Mouse (Mus musculus): ENCODE measurements at regions not wholly inside any gene's neighbourhood (a gene's known extent, or its start where the extent isn't known, plus 50 kb on each side); places are given as distances from the start of the nearest gene placed in this dataset.

DNA sequence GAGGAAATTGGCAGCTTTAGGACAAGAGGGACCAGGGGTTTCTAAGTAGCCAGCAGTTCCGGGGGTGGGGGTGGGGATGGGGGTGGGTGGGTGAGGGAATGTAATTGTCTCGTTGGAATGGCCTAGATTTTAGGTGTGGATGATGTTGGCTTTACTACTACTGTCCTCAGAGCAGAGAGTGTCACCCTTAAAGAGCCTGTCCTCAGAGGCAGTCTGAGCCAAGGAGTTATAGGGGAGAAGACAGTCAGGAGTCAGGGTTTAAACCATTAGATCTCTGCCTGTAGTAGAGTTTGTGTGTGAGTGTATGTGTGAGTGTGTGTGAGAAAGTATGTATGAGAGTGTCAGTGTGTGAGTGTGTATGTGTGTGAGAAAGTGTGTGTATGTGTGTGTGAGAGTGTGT is 179.6 kb upstream of the 4931429L15Rik start:
- Histone ChIP-seq H3K9ac (no peak overlapping the region), H3K27me3 (peaks cover 6% of the 10 kb centered on the region; the same call in 1 of the 2 replicates), H3K36me3 (replicated peaks) (no peaks in the 10 kb centered on the region), H3K4me2 (no peak overlapping the region), H3K4me1 (peaks cover 22% of the 10 kb centered on the region), H3K4me3 (replicated peaks) (no peak overlapping the region), H3K27ac (no peak overlapping the region), H3K9me3 (no peaks in the 10 kb centered on the region)
- ATAC-seq (ENCODE audit: low FRiP score) = no peak
- 19% methylated on average over 2 of the region's 2 CpGs for WGBS

DNA sequence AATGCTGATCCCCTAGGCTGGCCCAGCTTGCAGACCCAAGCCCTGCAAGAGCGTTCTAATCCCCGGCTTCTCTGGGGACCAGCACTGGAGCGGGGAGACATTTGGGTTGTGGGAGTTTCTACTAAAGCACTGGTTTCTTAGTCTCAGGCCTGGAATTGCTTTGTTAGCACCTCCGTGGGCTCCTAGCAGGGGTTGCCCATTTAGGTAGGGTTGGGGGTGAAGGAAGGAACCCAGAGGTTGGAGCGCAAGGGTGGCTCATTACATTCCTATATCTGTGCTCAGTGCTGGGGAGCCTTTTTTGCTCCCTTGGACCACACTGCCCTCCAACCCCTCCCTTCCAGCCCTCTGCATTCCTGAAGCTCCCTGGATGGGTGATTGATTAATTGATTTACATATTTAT is 179.1 kb upstream of the 4931429L15Rik start:
- H3K27ac ChIP-seq = no peak overlapping the region
- no peak for ATAC-seq (ENCODE audit: low FRiP score)
- no peaks in the 10 kb centered on the region for H3K36me3 ChIP-seq (replicated peaks)
- H3K9me3 ChIP-seq = no peaks in the 10 kb centered on the region
- peaks cover 6% of the 10 kb centered on the region; the same call in 1 of the 2 replicates for H3K27me3 ChIP-seq
- 50% methylated on average over 5 of the region's 5 CpGs for WGBS
- H3K4me3 ChIP-seq (replicated peaks) = no peak overlapping the region
- no peak overlapping the region for H3K4me2 ChIP-seq
- peaks cover 18% of the 10 kb centered on the region for H3K4me1 ChIP-seq
- H3K9ac ChIP-seq = no peak overlapping the region

DNA sequence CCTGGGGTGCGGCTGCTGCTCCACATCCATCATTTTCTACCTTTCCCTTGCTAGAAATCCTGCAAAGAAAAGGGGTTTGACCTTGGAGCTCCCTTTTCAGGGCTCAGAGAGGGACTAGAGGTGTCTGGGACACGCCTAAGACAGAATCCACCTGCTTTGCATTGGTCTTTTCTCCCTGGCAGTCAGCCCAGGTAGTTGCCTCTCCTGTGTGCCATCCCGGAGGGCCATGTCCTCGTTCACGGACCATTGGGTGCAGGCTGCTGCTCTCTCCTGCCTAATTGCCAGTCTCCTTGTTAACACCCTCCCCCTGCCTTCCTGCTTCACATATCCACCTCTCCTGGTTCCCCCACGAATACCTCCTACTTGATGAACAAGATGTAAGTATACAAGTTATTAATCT is 175.5 kb upstream of the 4931429L15Rik start:
- Histone ChIP-seq H3K4me3 (replicated peaks) (no peak overlapping the region), H3K4me1 (peaks cover 8% of the 10 kb centered on the region), H3K27ac (no peak overlapping the region), H3K36me3 (replicated peaks) (no peaks in the 10 kb centered on the region), H3K27me3 (peaks cover 6% of the 10 kb centered on the region; the same call in 1 of the 2 replicates), H3K9me3 (no peaks in the 10 kb centered on the region), H3K9ac (no peak overlapping the region), H3K4me2 (no peak overlapping the region)
- ATAC-seq (ENCODE audit: low FRiP score) = no peak
- WGBS = 84% methylated on average over 6 of the region's 6 CpGs

DNA sequence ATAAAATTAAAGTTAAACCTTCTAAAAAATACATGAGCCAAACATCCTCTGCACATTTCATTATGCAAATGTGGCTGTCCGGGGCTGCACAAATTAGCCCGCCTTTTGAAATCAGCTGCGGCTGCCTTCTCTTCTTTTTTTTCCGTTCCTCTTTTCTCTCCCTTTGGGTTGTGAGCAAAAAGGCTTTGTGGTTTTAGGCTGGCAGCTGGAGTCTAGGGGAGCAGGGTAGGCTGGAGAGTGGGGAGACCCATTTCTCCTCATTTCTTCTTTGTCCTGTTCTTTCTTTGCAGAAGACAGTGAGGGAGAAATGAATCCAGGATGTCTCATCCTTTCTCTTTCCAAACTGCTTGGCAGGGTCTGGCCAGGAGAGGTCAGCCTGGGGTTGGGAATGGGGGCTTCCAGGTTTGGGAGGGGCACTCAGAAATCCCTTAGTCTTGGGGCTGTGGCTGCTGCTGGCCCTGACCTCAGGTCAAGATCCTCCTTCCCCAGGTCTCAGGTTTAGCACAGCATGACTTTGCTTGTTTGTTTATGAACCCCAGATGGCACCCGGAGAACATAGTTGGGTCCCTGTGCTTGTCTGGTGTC is 163.2 kb upstream of the 4931429L15Rik start:
- Histone ChIP-seq H3K9ac (no peak overlapping the region), H3K27ac (peak overlapping the region; percentile 80), H3K36me3 (replicated peaks) (no peaks in the 10 kb centered on the region), H3K4me1 (peaks cover 37% of the 10 kb centered on the region), H3K4me2 (peak overlapping the region; percentile 34), H3K9me3 (no peaks in the 10 kb centered on the region), H3K27me3 (peaks cover 19% of the 10 kb centered on the region; the same call in 1 of the 2 replicates), H3K4me3 (replicated peaks) (no peak overlapping the region)
- peak; percentile 53 for ATAC-seq (ENCODE audit: low FRiP score)
- WGBS = 22% methylated on average over 5 of the region's 5 CpGs

DNA sequence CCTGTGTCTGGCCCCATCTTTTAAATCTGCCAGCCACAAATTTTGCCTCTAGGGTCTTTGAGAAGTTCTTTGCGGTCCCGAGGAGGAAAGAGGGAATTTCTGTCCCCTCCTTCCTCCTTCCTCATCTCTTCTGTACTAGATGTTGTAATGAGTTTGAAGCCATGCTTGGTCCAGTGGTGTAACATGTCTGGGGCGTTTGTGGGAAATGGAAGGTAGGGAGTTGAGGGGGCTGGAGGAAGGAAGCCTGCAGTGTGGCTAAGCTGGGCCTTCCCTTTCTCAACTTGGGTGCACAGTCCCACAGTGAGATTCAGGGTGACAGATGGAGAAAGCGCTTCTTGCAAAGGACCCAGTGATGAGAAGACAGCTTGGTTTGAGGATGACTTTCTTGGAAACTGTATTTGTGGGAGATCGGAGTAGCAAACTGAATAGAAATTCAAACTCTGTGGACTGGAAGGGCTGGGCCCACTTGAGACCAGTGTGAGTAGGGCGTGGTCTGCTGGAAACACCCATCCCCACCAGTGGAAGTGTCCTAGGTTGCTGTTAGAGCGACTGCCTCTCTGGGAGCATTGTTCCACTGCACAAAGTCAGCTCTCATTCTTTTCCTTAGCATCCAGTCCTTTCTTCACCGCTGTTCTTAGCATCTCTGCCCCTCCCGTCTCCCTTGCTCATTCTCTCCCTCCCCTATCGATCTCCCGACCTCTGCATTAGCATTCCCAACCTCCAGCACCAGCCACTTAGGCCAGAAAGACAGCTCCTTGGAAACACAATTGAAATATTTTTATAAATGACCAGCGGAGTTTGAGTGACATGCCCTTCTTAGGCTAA is 162.5 kb upstream of the 4931429L15Rik start:
- peak overlapping the region; percentile 34 for H3K4me2 ChIP-seq
- peak; percentile 50; the same call in 1 of the 2 replicates for ATAC-seq (ENCODE audit: low FRiP score)
- no peaks in the 10 kb centered on the region for H3K9me3 ChIP-seq
- no peak overlapping the region for H3K4me3 ChIP-seq (replicated peaks)
- H3K9ac ChIP-seq = no peak overlapping the region
- H3K36me3 ChIP-seq (replicated peaks) = no peaks in the 10 kb centered on the region
- H3K4me1 ChIP-seq = peaks cover 37% of the 10 kb centered on the region
- WGBS = 42% methylated on average over 12 of the region's 12 CpGs
- H3K27me3 ChIP-seq = peaks cover 26% of the 10 kb centered on the region; the same call in 1 of the 2 replicates
- peak overlapping the region; percentile 80 for H3K27ac ChIP-seq

DNA sequence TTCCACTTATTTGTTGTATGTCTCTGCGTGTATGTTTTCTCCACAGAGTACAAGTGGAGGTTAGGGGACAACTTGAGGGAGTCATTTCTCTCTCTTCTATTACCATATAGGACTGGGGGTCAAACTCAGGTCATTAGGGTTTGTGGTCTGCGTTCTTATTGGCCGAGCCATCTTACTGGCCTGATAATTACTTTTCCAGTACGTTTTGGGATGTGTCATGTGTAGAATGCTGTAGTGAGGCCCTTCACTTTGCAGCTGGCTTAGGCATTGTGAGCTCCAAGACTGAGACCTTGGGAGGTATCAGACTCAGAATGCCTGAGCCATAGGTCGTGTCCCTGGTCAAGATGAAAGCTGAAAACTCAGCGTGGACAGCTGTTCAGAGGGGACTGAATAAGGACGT is 161.7 kb upstream of the 4931429L15Rik start:
- WGBS = 48% methylated on average over 7 of the region's 7 CpGs
- no peak overlapping the region for H3K27ac ChIP-seq
- ATAC-seq (ENCODE audit: low FRiP score) = no peak
- peaks cover 38% of the 10 kb centered on the region for H3K4me1 ChIP-seq
- no peak overlapping the region for H3K9ac ChIP-seq
- H3K9me3 ChIP-seq = no peaks in the 10 kb centered on the region
- peaks cover 26% of the 10 kb centered on the region; the same call in 1 of the 2 replicates for H3K27me3 ChIP-seq
- H3K36me3 ChIP-seq (replicated peaks) = no peaks in the 10 kb centered on the region
- H3K4me2 ChIP-seq = no peak overlapping the region
- H3K4me3 ChIP-seq (replicated peaks) = no peak overlapping the region

DNA sequence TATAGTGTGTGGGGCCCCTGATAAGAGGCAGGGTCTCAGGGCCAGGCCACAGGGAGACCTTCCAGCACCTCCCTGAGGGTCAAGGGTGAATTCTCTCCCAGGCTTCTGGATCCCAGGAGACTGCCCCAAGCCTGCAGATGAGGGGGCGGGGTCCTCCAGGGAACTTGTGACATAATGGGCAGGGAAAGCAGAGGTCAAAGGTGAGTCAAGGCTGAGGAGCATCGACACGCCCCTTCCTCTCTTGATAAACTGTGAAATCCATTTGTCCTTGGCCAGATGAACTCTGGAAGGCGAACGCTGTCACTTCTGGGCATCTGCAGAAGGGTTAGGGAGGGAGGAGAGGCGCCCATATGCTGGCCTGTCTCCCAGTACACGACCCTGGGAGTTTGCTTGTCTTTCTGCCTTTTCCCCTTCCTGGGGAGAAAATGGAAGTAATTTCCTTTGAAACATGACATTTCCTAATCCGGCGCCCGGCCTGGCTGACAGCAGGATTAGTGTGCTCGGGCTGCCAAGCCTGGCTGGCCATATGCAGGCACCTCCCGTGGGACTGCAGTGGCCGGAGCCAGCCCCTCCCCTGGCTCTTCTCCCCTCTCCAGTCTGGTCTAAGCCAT is 160.4 kb upstream of the 4931429L15Rik start:
- H3K9ac ChIP-seq = no peak overlapping the region
- 14% methylated on average over 13 of the region's 13 CpGs for WGBS
- no peaks in the 10 kb centered on the region for H3K9me3 ChIP-seq
- peaks cover 31% of the 10 kb centered on the region for H3K27me3 ChIP-seq
- peak overlapping the region; percentile 42; the same call in 1 of the 2 replicates for H3K27ac ChIP-seq
- H3K4me2 ChIP-seq = no peak overlapping the region
- ATAC-seq (ENCODE audit: low FRiP score) = no peak
- no peak overlapping the region for H3K4me3 ChIP-seq (replicated peaks)
- no peaks in the 10 kb centered on the region for H3K36me3 ChIP-seq (replicated peaks)
- peaks cover 41% of the 10 kb centered on the region for H3K4me1 ChIP-seq

DNA sequence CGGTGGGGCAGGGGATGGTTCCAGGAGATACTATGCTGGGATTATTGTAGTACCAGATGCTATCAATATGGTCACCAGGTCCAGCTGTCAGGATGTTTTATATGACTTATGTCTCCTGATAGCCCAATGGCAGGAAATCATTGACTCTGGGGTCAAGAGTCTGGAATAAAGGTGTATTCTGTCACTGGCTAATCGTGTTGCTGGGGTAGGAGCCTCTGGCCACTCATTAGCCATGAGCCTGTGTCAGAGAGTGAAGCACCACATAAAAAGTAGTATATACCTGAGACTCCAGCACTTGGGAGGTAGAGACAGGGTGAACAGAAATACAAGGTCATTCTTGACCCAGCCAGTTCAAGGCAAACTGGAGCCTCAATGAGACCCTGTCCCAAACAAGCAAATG is 158.8 kb upstream of the 4931429L15Rik start:
- 75% methylated on average over 2 of the region's 2 CpGs for WGBS
- Histone ChIP-seq H3K9me3 (no peaks in the 10 kb centered on the region), H3K36me3 (replicated peaks) (no peaks in the 10 kb centered on the region), H3K4me3 (replicated peaks) (no peak overlapping the region), H3K9ac (no peak overlapping the region), H3K4me1 (peaks cover 40% of the 10 kb centered on the region), H3K27ac (no peak overlapping the region), H3K27me3 (peaks cover 31% of the 10 kb centered on the region), H3K4me2 (no peak overlapping the region)
- no peak for ATAC-seq (ENCODE audit: low FRiP score)

DNA sequence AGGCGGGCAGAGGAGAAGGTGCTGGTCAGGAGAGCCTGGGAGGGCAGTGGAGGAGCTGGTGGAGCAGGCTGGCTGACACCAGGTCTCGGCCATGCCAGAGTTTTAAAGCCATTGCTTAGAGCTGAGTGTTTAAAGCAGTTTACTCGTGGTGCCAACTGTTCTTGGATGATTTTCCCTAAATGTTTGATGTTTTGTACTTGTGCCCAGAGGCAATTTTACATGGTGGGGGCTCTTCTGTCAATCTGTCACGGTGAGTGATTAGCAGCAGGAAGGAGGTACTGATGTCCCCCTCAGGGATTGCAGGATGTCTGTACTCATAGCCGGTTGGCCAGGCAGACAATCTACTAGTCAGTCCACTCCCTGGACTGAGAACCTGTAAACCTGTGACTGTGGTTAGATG is 156.7 kb upstream of the 4931429L15Rik start:
- Histone ChIP-seq H3K27ac (no peak overlapping the region), H3K9ac (no peak overlapping the region), H3K4me1 (peaks cover 20% of the 10 kb centered on the region), H3K4me2 (no peak overlapping the region), H3K36me3 (replicated peaks) (no peaks in the 10 kb centered on the region), H3K27me3 (peaks cover 48% of the 10 kb centered on the region), H3K9me3 (no peaks in the 10 kb centered on the region), H3K4me3 (replicated peaks) (no peak overlapping the region)
- ATAC-seq (ENCODE audit: low FRiP score) = no peak
- 69% methylated on average over 5 of the region's 5 CpGs for WGBS

DNA sequence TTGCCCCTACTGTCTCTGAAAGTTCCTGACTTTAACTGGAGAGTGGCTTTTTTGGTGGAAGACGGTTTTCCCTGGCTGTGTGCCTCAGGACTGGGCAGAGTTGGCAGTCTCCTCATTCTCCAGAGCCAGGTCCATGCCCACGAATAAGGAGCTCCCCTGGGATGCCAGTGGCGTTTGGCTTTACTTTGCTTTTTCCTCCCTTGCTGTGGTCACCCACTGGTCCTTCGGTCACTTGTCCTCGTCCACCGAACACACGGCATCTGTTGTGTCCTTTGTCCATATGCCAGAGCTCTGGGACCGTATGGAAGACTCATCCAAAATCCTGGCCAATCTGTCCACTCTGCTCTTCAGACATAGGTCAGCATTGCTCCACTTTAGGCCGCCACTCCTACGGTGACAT is 153.9 kb upstream of the 4931429L15Rik start:
- H3K27me3 ChIP-seq = peaks cover 63% of the 10 kb centered on the region
- no peaks in the 10 kb centered on the region for H3K9me3 ChIP-seq
- H3K4me3 ChIP-seq (replicated peaks) = no peak overlapping the region
- H3K36me3 ChIP-seq (replicated peaks) = no peaks in the 10 kb centered on the region
- no peak overlapping the region for H3K4me2 ChIP-seq
- H3K9ac ChIP-seq = no peak overlapping the region
- peaks cover 20% of the 10 kb centered on the region for H3K4me1 ChIP-seq
- ATAC-seq (ENCODE audit: low FRiP score) = no peak
- no peak overlapping the region for H3K27ac ChIP-seq
- WGBS = 89% methylated on average over 10 of the region's 10 CpGs

DNA sequence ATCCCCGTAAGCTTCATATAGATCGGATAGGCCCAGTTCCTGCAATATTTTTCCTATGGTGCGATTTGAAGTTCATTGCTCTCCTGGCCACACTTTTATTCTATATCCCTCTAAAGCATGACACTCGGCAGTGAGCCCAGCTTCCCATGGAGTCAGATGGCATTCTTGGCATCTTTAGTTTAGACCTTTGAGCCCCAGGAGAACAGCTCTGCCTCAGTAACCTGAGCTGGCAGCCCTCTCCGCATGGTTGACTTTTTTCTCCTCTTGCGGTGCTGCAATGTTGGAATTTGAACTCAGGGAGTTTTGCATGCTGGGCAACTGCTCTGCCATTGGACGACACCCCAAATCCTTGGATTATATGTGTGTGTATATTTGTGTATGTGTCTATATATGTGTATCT is 149.7 kb upstream of the 4931429L15Rik start:
- no peaks in the 10 kb centered on the region for H3K9me3 ChIP-seq
- H3K4me3 ChIP-seq (replicated peaks) = no peak overlapping the region
- no peak overlapping the region for H3K9ac ChIP-seq
- peaks cover 75% of the 10 kb centered on the region for H3K27me3 ChIP-seq
- WGBS = 73% methylated on average over 7 of the region's 7 CpGs
- H3K4me2 ChIP-seq = no peak overlapping the region
- peaks cover 20% of the 10 kb centered on the region for H3K4me1 ChIP-seq
- H3K27ac ChIP-seq = no peak overlapping the region
- no peaks in the 10 kb centered on the region for H3K36me3 ChIP-seq (replicated peaks)
- no peak for ATAC-seq (ENCODE audit: low FRiP score)

DNA sequence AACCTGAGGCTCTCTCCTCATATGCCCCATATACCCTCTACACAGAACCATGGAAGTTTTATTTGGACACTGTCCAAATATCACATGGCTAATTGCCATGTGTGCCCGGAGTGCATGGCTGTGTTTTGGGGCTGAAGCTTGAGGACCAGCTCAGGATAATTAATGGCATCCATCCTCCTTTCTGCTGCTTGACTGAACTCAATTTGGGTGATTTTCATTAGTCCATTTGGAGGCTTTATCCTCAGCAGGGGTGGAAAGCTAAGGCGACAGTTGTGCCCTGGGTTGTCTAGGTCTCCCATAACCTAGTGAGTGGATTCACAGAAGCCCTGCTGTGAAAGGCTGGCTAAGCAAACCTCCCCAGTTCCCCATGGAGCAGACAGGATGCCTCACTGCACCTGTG is 148.5 kb upstream of the 4931429L15Rik start:
- Histone ChIP-seq H3K4me2 (no peak overlapping the region), H3K9ac (no peak overlapping the region), H3K4me3 (replicated peaks) (no peak overlapping the region), H3K27ac (no peak overlapping the region), H3K27me3 (peaks cover 76% of the 10 kb centered on the region), H3K9me3 (no peaks in the 10 kb centered on the region), H3K36me3 (replicated peaks) (no peaks in the 10 kb centered on the region), H3K4me1 (peaks cover 20% of the 10 kb centered on the region)
- no peak for ATAC-seq (ENCODE audit: low FRiP score)
- WGBS = 19% methylated on average over 2 of the region's 2 CpGs

Data from forebrain, embryonic 12.5 days (tissue).